Mouse (Mus musculus) 416B (cell line): ENCODE data around the gene Nudt22.

ENCODE experiments used
- DNase-seq: peaks from one replicate; pipeline ENCODE4 v3.0.0; 2011; ENCODE audit warnings: low read depth

Gene Nudt22

GRCm38 (mm10) chr19:6996006-6996405 lies at the start of gene Nudt22, which contains the start of gene Trpt1:
Nudt22 (minus strand) TSS chr19:6996117.
Trpt1 (plus strand) TSS chr19:6996131.
- DNase-seq, result peak; percentile 87

- DNase-seq, result no peak
Observed at GRCm38 (mm10) chr19:7044706-7045105, 48.8 kb upstream of the Nudt22 start.

- no peak for DNase-seq
Observed at GRCm38 (mm10) chr19:7044279-7044678, 48.4 kb upstream of the Nudt22 start.

- DNase-seq, result no peak
Observed at GRCm38 (mm10) chr19:7041171-7041570, 45.3 kb upstream of the Nudt22 start.

DNA sequence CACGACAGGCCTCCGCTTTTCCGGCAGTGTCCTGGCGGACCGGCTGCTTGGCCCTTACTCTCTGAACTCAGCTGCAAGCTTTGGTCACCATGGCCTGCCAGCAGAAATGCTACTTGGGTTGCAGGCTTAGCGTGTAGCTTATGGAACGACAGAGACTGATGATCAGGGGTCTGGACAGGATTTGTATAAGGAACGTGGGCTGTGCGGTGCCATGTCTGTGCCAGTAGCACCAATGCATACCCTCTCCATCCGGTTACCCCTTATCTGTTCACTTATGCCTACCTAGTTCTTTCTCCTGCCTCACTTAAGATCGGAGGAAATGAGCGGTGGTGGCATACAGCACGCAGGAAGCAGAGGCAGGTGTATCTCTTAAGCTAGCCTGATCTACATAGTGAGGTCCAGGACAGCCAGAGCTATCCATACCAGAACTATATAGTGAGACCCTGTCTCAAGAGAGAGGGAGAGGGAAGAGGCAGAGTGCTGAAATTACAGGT lies 44.8 kb upstream of the Nudt22 start:
- no peak for DNase-seq

DNA sequence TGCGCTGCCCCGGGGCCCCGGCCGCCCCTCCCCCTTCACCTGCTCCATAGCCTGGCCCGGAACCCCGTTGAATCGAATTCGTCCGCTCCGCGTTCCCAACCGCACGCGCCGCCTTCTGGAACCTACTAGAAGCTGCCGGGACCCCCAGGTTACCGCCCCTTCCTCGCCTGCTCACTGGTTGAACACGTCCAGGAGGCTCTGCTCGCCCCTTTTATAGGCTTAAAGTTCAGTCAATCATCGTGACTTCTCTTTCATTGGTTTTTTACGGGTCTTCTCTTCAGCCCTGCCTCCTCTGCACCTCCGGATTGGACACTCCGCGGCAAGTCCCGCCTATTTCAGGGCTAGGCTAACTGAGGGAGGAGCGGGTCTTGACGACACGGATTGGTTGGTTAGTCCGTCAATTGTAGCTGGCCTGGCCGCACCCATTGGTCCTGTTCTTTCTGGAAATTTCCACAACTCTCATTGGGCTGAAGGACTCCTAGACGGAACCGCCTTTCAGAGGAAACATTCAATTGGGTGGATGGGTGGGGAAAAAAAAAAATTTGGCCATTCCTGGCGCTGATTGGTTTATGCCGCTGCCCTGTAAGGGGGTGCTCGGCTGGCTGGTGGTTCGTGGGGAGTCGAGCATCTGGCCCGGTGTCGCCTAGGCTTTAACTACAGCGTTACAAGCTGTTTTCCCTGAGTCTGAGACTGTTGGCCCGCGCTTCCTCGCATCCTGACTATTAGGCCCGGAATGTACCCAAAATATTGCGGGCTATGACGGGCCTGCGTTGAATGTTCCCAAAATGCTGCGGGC lies 44.1 kb upstream of the Nudt22 start, which contains the start of gene Stip1:
Stip1 (minus strand) TSS at position 127 of the 796 bp plus-strand sequence.
- DNase-seq, result peak; percentile 100

DNA sequence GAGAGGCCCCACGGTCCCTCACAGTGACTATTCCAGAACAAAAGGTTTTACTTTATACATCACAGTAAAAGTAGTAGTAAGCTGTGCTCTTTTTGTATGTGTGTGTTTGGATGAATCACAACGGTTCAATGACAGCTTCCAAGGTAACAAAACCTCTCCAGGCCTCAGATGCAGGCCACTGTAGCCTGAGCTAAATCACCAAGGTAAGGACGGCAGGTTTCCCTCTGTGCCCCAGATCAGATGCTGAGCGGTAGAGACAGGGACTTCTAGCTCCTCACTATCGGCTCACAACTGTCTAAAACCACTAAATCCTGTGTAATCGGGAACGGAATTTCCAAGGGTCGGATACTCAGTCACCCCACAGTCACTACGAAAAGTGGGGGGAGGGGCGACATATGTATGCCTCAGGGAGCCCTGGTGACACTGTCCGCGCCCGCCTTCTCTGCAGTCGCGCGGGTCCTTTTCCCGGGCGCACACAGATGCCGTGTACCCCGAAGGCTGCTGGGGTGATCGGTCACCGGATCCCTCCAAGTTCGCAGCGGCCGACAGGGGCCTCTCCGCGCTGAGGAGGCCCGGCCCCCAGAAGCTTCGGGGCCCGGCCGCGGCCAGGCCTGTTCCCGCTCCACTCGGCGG lies 43.3 kb upstream of the Nudt22 start:
- peak; percentile 59 for DNase-seq

DNA sequence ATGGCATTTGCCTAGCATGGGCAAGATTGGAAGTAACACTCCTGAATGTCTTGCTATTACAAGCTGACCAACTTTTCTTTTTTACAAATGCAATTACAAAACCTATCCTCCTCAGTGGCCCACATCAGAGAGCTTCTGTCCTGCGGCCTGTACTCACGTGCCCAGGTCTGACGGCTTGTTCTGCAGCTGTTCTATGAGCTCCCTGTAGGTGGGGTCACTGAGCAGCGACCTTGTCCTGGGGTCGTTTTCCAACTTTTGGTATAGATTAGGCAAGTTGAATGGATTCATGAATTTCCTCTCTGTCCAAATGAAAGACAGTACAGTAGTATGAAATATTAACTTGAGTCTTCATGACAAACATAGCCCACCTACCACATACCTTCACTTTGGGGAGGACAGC lies 38.1 kb upstream of the Nudt22 start:
- no peak for DNase-seq

DNA sequence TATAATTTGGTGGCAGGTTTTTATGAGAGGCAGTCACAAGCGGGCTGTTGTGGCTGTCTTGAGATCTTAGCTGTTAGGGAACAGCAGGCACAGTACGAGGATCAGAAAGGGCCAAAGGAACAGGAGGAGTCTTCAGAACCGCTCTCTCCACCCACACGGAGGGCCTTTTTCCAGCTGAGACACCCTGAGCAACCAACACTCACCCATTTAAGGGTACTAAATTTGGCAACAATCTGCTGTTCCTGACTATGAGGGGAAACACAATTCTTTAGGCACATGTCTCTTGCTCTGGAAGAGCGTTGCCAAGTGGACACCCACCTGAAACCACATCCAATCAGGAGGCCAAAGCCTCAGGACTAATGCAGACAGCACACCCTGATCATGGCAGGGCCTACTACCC lies 33.6 kb upstream of the Nudt22 start:
- DNase-seq, result no peak

GRCm38 (mm10) chr19:7020224-7020641 lies 24.3 kb upstream of the Nudt22 start:
- peak; percentile 84 for DNase-seq

GRCm38 (mm10) chr19:7019191-7019590 lies 23.3 kb upstream of the Nudt22 start, which contains the start of gene Fermt3:
Fermt3 (minus strand) TSS chr19:7019469.
- DNase-seq, result peak; percentile 94

DNA sequence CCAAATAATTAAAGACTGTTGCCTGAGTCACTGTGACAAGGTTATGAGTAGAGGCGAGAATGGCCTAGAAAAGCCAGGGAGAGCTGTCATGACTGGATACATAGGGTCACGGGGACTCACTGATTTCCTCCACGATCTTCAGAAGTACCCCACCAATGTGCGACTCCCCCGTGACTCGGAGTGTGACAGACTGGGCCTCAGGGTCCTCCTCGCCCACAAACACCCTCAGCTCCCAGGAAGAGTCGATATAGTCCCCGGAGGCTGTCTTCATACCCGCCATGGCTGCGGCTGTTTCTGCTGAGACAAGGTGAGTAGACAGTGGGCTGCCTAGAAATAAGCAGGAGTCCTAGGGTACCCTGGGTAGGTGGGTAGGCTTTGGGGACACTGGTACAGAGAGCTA lies 22.6 kb upstream of the Nudt22 start:
- DNase-seq, result no peak

DNA sequence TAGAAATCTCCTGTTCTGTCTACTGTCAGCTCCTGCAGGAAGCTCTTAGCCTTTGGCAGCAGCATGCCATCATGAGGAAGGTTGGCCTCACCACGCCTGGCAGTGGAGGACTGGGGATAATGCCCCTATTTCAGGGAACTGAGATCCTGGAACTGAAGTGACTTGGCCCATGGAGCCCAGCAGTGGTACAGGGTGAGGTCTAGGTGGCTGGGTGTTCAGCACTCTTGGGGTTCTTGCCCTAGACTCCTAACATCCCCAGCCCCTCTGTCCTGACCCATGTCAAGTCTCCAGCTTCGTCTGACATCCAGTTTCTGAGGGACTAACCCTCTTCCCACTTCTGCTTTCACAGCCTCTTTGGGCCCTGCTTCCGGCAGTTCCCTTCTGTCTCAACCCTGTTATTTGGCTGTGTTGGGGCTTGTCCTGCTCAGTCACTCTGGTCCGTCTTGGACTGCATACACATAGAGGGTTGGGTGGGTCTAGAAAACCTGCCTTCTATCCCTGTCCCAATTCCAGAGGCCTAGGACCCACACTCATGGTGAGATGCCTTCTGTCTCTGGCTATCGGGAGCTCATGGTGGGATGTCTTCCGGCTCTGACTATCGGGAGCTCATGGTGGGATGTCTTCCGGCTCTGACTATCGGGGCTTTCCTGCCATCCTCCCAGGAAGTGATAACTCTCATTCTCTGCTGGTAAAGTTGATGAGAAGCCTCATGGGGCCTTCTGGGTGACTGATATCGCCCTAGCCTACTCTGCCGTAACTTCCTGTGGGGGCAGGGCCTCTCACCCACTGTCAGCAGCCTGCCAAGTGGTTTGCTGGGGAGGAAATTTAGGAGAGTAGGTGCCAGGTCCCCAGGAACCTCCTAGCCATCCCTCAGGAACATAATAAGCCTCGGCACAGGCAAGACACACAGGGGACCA lies 21.9 kb upstream of the Nudt22 start:
- peak; percentile 83 for DNase-seq

DNA sequence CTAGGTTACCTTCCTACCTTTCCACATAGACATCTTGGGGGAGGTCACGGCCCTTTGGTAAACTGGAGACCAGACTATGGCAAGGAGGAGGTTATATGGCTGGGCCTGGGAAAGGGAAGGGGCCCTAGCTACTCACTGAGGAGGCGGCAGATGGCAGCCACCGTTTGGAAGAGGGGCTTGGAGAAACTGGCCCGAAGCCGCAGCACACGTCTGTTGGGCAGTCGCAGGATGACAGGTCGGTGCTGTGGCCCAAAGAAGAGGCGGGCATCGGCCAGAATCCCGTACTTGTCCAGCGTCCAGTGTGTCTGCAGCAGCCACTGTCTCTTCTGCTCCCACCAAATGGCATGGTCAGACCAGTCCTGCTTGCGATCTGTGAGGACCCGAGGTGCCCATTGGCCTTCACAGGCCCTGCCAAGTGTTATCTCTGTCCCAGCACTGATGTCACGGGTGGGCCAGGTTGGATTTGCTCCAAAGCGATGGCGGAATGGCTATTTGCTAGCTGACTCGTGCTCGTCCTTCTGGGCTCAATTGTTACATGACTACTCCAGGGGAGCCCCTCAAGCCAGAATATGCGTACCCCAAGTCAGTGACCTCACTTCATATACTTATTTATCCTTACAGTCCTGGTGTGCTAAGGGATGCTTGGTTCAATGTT lies 18.7 kb upstream of the Nudt22 start:
- no peak for DNase-seq

- DNase-seq, result no peak
Observed at GRCm38 (mm10) chr19:7013984-7014383, 18.1 kb upstream of the Nudt22 start.

DNA sequence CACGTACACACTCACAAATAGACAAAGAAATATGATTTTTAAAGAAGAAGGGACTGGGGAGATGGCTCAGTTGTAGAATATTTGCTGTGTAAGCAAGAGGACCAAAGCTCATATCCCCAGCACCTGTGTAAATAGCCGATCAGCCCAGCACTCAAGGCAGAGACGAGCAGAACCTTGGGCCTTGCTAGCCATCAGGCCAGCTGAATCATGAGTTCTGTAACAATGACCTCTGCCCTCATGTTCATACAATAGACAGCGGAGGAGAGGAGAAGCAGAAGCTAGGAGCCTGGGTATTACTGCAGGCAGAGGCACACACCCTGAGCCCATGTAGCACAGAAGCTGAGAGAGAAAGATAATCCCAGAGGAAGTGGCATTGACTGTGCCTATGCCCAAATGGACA lies 16.5 kb upstream of the Nudt22 start:
- DNase-seq, result no peak

DNA sequence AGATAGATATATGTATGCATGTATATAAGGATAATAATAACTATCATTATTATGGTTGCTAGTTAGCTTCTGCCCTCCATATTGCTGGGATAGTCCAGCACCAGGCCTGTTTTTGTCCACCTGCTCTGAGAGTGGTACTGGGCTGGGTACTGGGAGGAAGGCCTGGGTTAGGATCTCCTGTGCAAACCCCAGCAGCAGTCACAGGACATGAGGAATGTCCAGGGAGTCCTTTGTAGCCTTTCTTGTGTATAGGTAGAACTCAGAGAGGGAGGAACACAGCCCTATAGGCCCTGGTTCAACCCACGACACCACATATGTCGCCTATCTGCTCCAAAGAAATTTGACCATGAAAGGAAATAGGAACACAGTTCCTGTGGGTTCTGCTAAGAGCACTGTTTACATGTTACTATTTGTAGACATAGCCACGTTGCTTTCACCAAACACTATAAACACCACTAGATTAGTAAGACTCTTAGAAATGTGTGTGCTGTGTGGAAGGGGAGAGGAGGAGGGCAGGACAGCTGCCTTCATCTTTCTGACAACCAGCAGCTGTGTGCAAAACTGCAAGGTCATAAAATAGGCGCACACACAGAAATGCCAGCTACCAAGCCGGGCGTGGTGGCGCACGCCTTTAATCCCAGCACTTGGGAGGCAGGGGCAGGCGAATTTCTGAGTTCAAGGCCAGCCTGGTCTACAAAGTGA lies 11.1 kb upstream of the Nudt22 start:
- DNase-seq, result no peak

- no peak for DNase-seq
Observed at GRCm38 (mm10) chr19:6999360-7000063, 3.6 kb upstream of the Nudt22 start.

- no peak for DNase-seq
Observed at GRCm38 (mm10) chr19:6997721-6998290, 1.9 kb upstream of the Nudt22 start.
